Mouse (Mus musculus): ENCODE measurements around the gene Smurf1. TPM values are rescaled to one million over a fixed set of nuclear protein-coding genes. Genes with fewer than 3 reads are reported as not detected.

Gene Smurf1
- total and polyA plus RNA-seq, 3 experiments, result 1.3 to 4.1 (median 2.1) TPM

DNA sequence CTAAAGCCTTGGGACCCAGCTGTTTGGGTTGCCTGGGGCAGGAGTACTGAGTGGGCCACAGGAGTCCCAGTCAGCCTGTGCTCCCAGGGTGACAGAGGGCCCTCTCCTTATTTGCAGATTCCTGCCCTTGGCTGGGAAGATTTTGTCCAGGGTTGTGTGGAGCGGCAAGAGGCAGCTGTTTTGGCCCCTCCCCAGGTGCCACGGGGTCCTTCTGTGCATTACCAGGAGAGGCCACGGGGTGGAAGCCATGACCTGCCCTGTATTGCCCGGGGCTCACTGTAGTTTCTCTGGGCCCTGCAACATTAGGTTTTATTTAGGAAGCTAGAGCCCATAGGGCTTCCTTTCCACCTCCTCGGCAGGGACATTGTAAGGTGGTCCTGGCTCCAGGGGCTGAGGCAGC is 111.7 kb downstream of the Smurf1 start:
- no peaks in the 10 kb centered on the region for H3K27me3 ChIP-seq (ENCODE audit: insufficient read depth, low read length)
- H3K36me3 ChIP-seq (replicated peaks), result peaks cover 99% of the 10 kb centered on the region
- ATAC-seq (ENCODE audit: extremely low read depth, insufficient number of reproducible peaks, low FRiP score, poor library complexity, severe bottlenecking) (no peak), DNase-seq (ENCODE audit: low spot score) (no peak)
- H3K4me3 ChIP-seq (ENCODE audit: low read depth, low read length), result no peak overlapping the region
- no peaks in the 10 kb centered on the region for H3K9me3 ChIP-seq (replicated peaks)
- no peaks in the 10 kb centered on the region for H3K4me1 ChIP-seq (ENCODE audit: insufficient read depth, low read depth, low read length)
- TF ChIP-seq POLR2AphosphoS5 (IDR thresholded peaks at IDR 0.05; ENCODE audit: insufficient replicate concordance, low read depth, low read length) (no peak), GATA1 (IDR thresholded peaks at IDR 0.05; ENCODE audit: borderline replicate concordance, low read length) (no peak)

DNA sequence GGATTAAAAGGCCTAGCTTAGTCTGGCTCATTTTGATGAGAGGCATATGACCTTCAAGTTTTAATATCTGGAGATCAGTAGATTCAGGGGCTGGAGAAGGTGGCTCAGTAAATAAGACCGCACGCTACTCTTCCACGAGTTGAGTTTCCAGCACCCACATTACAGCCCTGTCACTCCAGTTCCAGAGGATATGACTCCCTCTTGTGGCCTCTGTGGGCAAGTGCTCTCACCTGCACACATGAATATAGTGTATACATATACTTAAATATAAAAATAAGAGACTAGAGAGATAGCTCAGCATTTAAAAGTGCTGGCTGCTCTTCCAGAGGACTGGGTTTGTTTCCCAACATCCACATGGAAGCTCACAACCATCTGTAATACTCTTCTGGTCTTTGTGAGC is 113.8 kb downstream of the Smurf1 start:
- DNase-seq (ENCODE audit: low spot score), result no peak
- Histone ChIP-seq H3K27me3 (ENCODE audit: insufficient read depth, low read length) (no peaks in the 10 kb centered on the region), H3K4me3 (ENCODE audit: low read depth, low read length) (no peak overlapping the region), H3K4me1 (ENCODE audit: insufficient read depth, low read depth, low read length) (no peaks in the 10 kb centered on the region), H3K9me3 (replicated peaks) (no peaks in the 10 kb centered on the region), H3K36me3 (replicated peaks) (peaks cover 99% of the 10 kb centered on the region)
- TF ChIP-seq GATA2 (IDR thresholded peaks at IDR 0.05; ENCODE audit: borderline replicate concordance, low read depth, low read length) (no peak), GATA1 (IDR thresholded peaks at IDR 0.05; ENCODE audit: borderline replicate concordance, low read length) (no peak)
- 0 out of 2 replicates have a peak, but pooled peaks have one; percentile 30 for ATAC-seq (ENCODE audit: extremely low read depth, insufficient number of reproducible peaks, low FRiP score, poor library complexity, severe bottlenecking)

DNA sequence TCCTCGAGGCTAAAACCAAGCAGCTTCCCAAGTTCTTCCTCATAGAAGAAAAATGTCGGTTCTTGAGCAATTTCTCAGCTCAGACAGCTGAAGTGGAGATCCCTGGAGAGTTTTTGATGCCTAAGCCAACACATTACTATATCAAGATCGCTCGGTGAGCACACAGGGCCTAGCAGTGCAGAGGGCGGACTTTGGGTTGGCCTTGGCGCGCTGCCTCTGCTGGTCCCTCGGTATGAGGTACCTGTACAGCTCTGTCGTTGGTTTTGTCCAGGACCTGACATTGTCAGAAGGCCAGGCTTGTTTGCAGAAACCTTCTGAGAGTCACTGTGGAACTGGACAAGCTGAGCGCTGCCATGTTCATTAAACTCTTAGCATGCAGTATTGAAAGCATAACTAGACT is 115.7 kb downstream of the Smurf1 start:
- TF ChIP-seq CTCF (IDR thresholded peaks at IDR 0.05; ENCODE audit: low read depth, low read length), result no peak
- no peak for TF ChIP-seq GATA2 (IDR thresholded peaks at IDR 0.05; ENCODE audit: borderline replicate concordance, low read depth, low read length)
- TF ChIP-seq POLR2AphosphoS5 (IDR thresholded peaks at IDR 0.05; ENCODE audit: insufficient replicate concordance, low read depth, low read length), result no peak
- TF ChIP-seq GATA1 (IDR thresholded peaks at IDR 0.05; ENCODE audit: borderline replicate concordance, low read length), result no peak
- TF ChIP-seq TAL1 (conservative IDR thresholded peaks at IDR 0.05; ENCODE audit: low read depth, low read length), result no peak
- Histone ChIP-seq H3K4me1 (ENCODE audit: insufficient read depth, low read depth, low read length) (no peaks in the 10 kb centered on the region), H3K9me3 (replicated peaks) (no peaks in the 10 kb centered on the region), H3K27me3 (ENCODE audit: insufficient read depth, low read length) (no peaks in the 10 kb centered on the region), H3K36me3 (replicated peaks) (peaks cover 97% of the 10 kb centered on the region), H3K4me3 (ENCODE audit: low read depth, low read length) (no peak overlapping the region)
- no peak for ATAC-seq (ENCODE audit: extremely low read depth, insufficient number of reproducible peaks, low FRiP score, poor library complexity, severe bottlenecking)
- no peak for DNase-seq (ENCODE audit: low spot score)

DNA sequence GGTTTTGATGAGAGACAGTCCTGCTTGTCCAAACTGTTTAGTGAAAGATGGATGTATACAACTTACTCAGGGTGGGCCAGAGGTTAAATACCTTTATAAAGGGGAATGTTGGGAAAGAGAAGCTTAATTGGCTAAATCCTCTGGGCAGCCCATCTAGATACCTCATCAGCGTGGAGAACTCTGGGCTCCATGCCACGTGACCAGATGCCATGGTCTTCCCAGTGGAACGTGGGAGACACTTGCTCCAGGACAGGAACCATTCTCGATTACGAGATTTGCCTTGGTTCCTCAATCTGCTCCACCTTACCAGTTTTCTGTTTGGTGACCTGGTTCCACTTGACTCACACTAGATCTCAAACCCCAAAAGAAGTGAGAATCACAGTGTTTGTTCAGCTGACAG is 116.9 kb downstream of the Smurf1 start:
- no peak overlapping the region for H3K4me3 ChIP-seq (ENCODE audit: low read depth, low read length)
- TF ChIP-seq GATA2 (IDR thresholded peaks at IDR 0.05; ENCODE audit: borderline replicate concordance, low read depth, low read length) (no peak), TAL1 (conservative IDR thresholded peaks at IDR 0.05; ENCODE audit: low read depth, low read length) (no peak), GATA1 (IDR thresholded peaks at IDR 0.05; ENCODE audit: borderline replicate concordance, low read length) (no peak), CTCF (IDR thresholded peaks at IDR 0.05; ENCODE audit: low read depth, low read length) (no peak), POLR2AphosphoS5 (IDR thresholded peaks at IDR 0.05; ENCODE audit: insufficient replicate concordance, low read depth, low read length) (no peak)
- ATAC-seq (ENCODE audit: extremely low read depth, insufficient number of reproducible peaks, low FRiP score, poor library complexity, severe bottlenecking) (no peak), DNase-seq (ENCODE audit: low spot score) (no peak)
- H3K36me3 ChIP-seq (replicated peaks), result peaks cover 96% of the 10 kb centered on the region
- H3K27me3 ChIP-seq (ENCODE audit: insufficient read depth, low read length), result no peaks in the 10 kb centered on the region
- H3K9me3 ChIP-seq (replicated peaks), result no peaks in the 10 kb centered on the region
- H3K4me1 ChIP-seq (ENCODE audit: insufficient read depth, low read depth, low read length), result no peaks in the 10 kb centered on the region

- peaks cover 96% of the 10 kb centered on the region for H3K36me3 ChIP-seq (replicated peaks)
- no peaks in the 10 kb centered on the region for H3K27me3 ChIP-seq (ENCODE audit: insufficient read depth, low read length)
- DNase-seq (ENCODE audit: low spot score) (no peak), ATAC-seq (ENCODE audit: extremely low read depth, insufficient number of reproducible peaks, low FRiP score, poor library complexity, severe bottlenecking) (no peak)
- H3K9me3 ChIP-seq (replicated peaks), result no peaks in the 10 kb centered on the region
- peak overlapping the region; percentile 16; the same call in 1 of the 2 replicates for H3K4me3 ChIP-seq (ENCODE audit: low read depth, low read length)
- TF ChIP-seq GATA1 (IDR thresholded peaks at IDR 0.05; ENCODE audit: borderline replicate concordance, low read length) (no peak), POLR2AphosphoS5 (IDR thresholded peaks at IDR 0.05; ENCODE audit: insufficient replicate concordance, low read depth, low read length) (no peak), CTCF (IDR thresholded peaks at IDR 0.05; ENCODE audit: low read depth, low read length) (no peak), GATA2 (IDR thresholded peaks at IDR 0.05; ENCODE audit: borderline replicate concordance, low read depth, low read length) (no peak), TAL1 (conservative IDR thresholded peaks at IDR 0.05; ENCODE audit: low read depth, low read length) (no peak)
- H3K4me1 ChIP-seq (ENCODE audit: insufficient read depth, low read depth, low read length), result no peaks in the 10 kb centered on the region; the same call in 1 of the 2 replicates
These were observed 120.3 kb downstream of the Smurf1 start for GRCm38 (mm10) chr5:144845352-144845751.

DNA sequence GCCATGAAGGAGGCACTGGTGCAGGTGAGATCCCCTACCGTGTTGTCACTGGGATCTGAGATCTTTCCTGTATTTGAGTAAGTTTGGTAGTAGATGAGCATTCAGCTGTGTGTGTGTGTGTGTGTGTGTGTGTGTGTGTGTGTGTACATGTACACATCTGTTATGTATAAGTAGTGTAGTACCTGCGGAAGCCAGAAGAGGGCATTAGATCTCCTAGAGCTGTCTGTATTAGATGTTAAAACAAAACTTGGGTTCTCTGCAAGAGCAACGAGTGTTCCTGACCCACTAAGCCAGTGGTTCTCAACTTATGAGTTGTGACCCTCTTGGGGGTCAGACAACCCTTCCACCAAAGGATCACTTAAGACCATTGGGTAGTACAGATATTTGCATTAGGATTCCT is 129.5 kb downstream of the Smurf1 start:
- no peak overlapping the region for H3K4me3 ChIP-seq (ENCODE audit: low read depth, low read length)
- peaks cover 7% of the 10 kb centered on the region for H3K4me1 ChIP-seq (ENCODE audit: insufficient read depth, low read depth, low read length)
- H3K36me3 ChIP-seq (replicated peaks), result peaks cover 98% of the 10 kb centered on the region
- DNase-seq (ENCODE audit: low spot score), result no peak
- TF ChIP-seq POLR2AphosphoS5 (IDR thresholded peaks at IDR 0.05; ENCODE audit: insufficient replicate concordance, low read depth, low read length) (no peak), GATA1 (IDR thresholded peaks at IDR 0.05; ENCODE audit: borderline replicate concordance, low read length) (no peak), GATA2 (IDR thresholded peaks at IDR 0.05; ENCODE audit: borderline replicate concordance, low read depth, low read length) (no peak), TAL1 (conservative IDR thresholded peaks at IDR 0.05; ENCODE audit: low read depth, low read length) (no peak), CTCF (IDR thresholded peaks at IDR 0.05; ENCODE audit: low read depth, low read length) (no peak)
- ATAC-seq (ENCODE audit: extremely low read depth, insufficient number of reproducible peaks, low FRiP score, poor library complexity, severe bottlenecking), result no peak
- no peaks in the 10 kb centered on the region for H3K27me3 ChIP-seq (ENCODE audit: insufficient read depth, low read length)
- no peaks in the 10 kb centered on the region for H3K9me3 ChIP-seq (replicated peaks)

Data from G1E (cell line).